Mouse (Mus musculus) brain, embryonic 18.5 days (tissue): ENCODE data around the gene Slc6a9.

ENCODE experiments used
- DNase-seq: peaks from one replicate; pipeline ENCODE4 v3.0.0-alpha.2; 2012; ENCODE audit warnings: low read depth, low spot score

Slc6a9 gene

DNA sequence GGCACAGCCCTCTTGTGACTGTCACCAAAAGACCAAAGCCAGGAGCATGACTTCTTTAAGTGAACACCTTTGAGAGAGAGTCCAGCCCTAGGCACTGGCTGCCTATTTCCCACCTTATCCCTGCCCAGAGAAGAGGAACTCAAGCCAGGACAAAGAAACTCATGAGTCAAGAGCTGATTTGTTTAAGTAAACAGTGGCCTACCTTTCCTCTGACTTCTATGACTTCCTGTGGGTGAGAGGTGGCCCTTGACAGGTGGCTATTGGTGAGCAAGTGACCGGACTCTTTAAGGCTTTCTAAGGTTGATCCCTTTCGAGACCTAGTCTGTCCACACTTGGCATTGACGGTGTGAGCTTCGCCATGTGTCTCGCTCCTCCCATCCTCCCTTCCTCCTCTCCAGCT is 6.5 kb downstream of the Slc6a9 start:
- no peak for DNase-seq

DNA sequence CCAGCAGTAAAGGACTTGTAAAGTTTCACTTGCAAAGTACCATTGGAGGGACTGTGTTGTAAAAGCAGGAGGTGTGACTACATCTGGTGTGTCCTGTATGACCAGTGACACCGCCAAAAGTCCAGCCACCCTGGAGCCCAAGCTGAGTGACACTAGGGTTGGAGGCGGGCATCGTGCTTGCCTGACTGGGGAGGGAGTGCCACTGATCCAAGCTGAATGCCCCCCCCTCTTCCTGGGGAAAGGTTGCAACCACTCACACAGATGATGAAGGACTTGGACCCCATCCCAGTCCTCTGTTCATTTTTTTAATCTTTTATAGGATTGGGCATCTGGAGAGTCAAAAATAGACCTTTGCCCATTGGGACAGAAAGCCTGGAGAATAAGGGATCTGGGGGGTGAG is 7.3 kb downstream of the Slc6a9 start:
- DNase-seq, result no peak

DNA sequence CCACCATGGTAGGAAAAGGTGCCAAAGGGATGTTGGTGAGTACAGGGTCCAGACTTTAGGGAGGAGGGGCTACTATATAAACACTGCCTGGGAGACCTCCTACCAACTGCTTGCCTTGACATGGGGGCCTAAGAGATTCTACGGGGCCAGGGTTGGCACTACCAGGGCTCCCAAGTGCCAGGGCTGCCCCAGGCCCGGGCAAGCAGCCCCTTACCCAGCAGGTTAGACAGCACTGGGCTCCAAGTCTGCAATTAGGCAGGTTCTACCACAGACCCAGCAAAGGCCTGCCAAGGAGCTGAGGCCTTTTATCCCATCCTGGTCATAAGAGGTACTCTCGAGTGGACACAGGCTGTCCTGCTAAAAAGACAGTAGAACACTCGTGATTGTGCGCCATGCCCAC is 8.8 kb downstream of the Slc6a9 start:
- no peak for DNase-seq

DNA sequence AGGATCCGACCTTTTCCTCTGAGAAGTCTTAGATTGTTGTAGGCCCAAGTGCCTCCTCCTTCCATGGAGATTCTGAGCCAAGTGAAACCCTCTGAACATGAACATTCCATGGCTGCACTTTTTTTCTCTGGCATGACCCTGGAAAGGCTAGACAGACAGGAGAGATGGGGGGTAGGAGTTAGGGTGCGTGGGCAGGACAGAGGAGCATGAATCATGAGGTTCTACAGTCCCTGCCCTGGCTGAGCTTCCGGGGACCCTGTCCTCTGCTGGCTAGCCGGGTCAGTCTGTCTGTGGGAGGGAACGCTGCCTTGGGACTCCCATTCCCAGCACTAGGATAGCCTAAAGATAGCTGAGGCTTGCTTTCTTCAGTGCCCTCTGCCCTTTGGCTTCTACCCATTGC is 10.2 kb downstream of the Slc6a9 start:
- no peak for DNase-seq

DNA sequence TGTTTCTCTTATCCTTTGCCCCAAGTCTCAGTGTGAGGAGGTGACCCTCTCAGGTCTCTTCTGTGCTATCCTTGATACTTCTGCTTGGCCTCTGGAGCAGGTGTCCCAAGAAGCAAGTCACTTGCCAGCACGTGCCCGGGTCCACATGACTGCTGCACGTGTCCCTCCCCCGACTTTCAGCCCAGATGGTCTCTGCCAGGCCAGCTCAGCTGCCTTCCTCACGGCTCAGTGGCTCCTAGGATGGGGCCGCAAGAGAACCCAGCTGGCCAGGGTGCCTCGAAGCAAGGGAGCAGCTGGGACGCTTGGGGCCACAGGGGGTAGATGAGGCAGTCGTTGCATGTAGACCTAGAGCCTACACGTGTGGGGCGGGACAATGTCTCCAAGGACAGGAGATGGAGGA is 11.0 kb downstream of the Slc6a9 start:
- DNase-seq, result no peak

DNA sequence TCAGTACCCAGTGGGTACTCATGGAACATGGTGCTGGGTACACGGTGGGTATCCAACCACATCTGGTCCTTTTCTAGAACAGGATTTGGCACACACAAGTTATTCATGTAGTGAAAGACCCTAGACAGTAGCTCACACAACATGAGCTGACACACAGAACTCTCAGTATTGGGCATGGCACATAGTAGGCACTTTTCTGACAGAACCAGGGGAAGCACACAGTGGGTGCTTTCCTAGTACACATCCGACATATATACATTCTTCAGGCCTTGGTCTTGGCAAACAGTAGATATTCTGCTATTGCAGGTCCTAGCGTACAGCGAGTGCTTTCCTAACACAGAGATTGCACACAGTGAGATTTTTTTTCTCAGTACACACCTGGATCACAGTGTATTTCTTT is 12.0 kb downstream of the Slc6a9 start:
- no peak for DNase-seq

DNA sequence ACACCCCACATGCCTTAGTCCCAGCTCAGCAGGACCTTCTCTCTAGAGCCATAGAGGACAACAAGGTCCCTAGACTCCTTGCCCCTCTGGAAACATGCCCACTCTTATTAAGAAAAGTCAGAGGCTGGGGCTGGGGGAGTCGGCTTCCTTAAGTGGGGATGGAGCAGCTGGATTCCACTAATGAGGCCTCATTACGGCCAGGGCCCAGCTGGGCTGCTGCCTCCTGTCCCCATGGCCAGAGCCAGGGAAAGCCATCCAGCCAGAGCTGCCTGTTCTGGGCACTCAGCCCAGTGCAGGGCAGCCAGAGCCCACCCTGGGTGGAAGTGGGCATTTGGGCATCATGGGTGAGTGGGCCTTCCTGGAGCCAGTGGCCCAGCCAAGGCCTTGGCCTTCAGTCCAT is 12.7 kb downstream of the Slc6a9 start:
- DNase-seq, result no peak

DNA sequence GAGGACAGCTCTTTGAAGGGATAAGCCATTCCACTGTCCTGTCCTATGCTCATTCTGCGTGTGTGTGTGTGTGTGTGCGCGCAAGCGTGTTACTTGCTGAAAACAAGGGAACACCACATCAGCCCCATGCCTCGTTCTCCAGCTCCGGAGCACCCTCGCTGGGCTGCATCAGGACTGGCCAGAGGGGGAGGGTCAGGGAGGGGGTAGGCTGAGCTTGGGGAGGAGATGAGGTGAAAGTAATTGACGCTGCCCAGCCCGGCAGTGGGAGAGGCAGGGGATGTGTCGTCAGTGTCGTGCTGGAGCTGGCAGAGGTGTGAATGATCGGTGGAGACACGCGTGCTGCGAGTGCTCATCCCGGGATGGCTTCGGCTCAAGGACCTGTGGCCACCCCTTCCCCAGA is 14.8 kb downstream of the Slc6a9 start:
- DNase-seq, result no peak

DNA sequence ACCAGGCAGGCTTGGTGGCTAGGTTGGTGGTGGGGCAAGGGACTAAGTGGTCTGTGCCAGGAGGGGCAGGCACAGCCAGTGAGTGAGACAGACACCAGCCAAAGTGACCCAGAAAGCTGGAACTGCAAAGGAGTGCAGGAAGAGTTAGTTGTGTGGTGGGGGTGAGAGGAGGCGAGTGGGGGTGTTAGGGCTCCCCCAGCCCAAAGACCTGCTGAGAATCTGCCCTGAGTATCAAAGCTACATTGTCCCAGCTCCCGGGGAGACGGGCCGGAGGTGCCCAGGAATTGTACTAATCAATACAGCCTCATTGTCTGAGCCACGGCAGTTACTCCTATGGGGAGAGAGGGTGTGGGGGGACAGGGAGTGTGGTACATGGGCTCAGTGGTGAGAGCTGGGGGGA is 15.2 kb downstream of the Slc6a9 start:
- no peak for DNase-seq

DNA sequence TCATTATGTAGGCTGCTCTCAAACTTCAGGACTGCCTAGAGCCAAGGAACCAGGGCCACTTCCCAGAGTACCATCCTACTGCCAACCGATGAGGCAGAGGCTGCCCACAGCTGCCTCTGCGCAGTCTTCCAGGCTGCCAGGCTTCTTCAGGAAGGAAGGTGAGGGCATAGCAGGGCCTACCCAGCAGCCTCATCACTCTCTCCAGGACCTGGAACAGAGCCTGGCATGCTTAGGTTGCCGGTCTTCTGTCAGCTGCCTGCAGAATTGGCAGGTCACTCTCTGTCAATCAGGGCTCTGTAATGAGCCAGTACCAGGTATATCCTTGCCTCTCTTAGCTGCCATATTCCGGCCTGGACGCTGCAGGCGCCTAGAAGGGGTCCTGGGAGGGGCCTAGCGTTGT is 15.9 kb downstream of the Slc6a9 start:
- DNase-seq, result no peak

DNA sequence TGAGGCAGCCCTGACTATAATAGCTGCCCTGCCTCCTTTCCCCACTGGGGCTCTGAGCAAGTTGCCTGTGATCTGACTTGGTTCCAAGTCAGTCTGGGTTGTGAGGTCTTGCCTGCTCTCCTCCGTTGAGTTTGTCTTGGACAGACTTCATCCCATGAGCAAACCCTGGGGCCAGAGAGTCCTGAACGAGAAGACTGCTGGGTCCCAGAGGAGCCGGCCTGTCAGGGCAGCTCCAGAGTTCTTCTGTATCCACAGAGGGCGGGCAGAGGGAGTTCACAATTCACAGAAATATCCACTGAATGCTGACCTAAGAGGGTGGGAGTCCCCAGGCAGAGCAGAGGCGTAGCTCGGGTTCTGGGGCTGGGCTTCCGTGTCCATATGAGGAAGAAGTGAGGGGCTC is 16.6 kb downstream of the Slc6a9 start:
- DNase-seq, result no peak

DNA sequence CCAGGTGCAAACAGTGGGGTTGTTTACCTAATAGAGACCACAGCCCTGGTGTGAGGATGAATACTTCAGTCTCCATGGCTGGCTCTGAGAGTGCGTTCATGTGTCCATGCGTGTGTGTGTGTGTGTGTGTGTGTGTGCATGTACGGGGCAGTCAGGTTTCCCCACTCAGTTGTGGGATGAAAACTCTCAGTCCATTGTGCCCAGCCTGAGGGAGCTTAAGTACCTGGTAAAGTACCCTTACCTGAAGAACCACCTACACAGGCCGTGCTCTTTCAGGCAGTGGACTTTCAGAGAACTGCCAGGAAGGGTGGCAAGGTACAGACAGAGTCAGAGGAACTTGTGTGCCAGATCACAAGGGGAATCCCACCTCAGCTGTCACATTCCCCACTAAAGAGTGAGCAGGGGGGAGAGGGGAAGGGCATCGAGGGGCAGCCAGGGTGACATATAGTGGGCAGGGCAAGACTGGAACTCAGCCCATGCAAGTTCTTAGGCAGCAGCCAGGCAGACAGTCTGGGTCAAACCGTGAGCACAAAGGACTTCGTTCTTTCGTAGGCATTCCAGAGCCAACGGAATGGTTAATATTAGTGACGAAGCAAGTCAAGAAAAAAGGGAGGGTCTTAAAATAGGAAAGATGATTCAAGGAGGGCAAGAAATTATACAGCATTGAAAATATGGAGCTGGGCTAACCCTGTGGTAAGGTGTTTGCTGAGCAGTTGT is 18.0 kb downstream of the Slc6a9 start:
- no peak for DNase-seq

DNA sequence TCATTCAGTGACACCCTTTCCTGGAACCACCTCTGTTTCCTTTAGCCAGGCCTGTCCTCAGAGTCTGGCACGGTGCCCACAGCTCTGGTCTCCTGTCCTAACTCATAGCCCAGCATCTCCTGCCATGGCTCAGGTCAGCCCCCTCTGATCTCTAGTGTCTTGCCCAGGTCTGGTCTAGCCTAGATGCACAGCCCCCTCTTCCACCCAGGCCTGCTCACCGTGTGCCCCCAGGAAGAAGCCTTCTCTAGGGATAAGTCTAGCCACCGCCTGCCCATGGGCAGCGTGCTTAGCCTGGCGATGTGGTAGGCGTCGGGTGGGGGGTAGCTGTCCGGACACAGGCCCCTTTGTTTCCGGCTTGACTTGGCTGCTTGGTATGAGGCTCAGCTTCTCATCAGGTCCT is 20.8 kb downstream of the Slc6a9 start:
- DNase-seq, result no peak

DNA sequence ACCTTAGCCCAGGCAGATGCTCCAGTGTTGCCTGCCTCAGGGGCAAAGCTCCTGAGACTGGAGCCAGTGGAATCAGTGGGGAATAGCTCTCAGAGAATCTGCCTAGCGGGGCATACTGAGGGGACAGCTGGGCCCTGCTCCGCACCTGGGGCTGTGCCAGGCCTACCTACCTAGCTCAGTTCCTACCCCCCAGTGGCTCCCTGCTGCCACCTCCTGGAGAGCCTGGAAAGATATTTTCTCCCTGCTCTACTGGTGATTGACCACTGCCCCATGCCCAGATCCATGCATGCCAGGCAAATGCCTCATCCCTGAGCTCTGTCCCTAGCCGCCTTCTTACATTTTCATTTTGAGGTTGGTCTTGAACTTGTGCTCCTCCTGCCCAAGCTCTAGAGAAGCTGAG is 24.5 kb downstream of the Slc6a9 start:
- no peak for DNase-seq

DNA sequence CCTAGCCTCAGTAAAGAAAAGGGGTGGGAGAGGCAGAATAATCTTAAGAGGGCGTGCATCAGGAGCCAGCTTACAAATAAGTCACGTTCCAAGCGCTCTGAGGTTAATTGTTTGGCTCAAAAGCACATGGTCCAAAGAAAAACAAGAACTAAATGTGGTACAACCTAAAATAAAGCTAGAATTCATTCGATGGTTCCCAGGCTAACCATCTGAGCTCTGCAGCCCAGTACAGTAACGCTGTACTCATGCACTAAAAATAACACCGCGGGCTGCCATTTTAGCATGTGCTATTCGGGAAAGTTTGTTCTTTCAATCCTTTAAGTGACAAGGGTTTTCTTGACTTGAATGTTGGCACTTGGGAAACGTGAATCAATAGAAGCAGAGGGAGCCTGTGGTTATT is 26.3 kb downstream of the Slc6a9 start:
- no peak for DNase-seq

DNA sequence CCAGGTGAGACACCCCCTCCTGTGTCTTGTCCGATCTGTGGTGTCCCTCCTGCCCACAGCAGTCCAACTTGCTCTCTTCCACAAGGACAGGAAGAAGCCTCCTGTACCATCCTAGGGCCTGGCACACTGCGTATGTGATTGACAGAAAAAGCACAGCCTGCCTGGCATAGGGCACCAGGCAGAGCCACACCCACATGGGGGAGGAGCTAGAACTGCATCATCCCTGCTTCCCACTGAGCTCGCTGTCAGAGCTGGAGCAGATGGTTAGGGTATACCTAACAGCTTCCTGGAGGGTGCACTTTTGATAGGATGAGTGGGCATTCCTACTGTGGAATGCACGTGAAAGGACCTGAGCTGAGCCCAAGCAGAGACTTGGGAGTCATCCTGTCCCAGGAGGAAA is 28.5 kb downstream of the Slc6a9 start:
- no peak for DNase-seq

DNA sequence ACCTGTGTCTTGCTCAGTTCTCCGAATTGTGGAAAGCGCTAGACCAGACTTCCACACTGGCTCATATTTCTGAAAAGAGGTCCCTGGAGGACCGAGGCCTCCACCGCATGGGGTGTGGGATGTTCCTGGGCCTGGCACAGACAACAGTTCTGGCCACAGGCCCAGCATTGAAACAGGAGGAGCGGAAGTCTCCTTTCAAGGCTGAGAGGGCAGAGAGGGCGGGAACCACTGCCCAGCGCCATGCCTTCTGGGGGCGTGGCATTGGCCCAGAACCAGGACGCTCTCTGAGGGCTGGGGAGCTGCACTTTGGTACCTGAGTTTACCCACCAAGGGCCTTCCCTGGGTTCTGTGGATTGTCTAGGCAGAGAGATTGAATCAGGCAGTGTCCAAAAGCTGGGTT is 31.8 kb downstream of the Slc6a9 start:
- DNase-seq, result no peak

DNA sequence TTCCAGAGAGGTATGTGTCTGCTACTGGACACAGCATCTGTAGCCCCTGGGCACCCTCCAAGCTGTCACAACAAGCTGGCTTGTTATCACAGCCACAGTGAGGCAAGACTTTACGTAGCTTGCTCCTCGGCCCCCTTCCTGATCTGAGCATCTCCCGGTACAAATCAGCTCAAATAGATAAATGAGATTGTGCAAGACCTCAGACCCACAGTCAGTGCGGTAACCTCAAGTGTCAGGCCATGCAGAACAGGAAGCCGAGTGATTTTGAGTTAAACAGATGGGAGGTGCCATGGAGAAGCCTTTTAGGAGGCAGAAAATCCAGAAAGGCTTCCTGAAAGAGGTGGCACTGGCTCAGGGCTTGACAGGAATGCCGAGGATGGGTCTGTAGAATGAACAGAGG is 32.7 kb downstream of the Slc6a9 start:
- DNase-seq, result no peak

DNA sequence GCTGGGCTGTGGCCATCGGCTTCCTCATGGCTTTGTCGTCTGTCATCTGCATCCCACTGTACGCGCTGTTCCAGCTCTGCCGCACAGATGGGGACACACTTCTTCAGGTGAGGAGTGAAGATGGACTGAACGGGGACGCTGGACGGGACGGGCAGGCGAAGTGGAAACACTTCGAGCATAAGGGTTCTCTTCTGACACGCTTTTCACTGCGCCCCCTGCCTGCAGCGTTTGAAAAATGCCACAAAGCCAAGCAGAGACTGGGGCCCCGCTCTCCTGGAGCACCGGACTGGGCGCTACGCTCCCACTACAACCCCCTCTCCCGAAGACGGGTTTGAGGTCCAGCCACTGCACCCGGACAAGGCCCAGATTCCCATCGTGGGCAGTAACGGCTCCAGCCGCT is 33.5 kb downstream of the Slc6a9 start:
- no peak for DNase-seq

DNA sequence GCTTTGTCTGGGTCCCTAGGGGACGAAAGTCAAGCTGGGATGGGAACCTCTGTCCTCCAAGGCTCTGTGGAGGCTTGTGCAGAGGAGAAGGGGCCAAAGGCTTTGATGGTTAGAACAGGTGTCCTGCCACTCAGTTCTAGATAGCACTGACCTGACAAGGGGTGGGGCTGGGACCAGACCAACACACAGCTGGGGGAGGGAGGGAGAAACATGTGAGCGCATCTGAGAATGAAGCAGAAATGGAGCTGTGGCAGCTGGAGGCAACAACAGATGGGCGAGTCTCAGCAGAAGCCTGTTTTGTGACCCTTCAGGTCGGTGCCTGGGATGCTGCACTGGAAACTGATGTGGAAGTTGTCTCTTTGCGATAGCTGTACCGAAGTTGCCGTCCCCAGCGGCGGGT is 35.0 kb downstream of the Slc6a9 start:
- no peak for DNase-seq

DNA sequence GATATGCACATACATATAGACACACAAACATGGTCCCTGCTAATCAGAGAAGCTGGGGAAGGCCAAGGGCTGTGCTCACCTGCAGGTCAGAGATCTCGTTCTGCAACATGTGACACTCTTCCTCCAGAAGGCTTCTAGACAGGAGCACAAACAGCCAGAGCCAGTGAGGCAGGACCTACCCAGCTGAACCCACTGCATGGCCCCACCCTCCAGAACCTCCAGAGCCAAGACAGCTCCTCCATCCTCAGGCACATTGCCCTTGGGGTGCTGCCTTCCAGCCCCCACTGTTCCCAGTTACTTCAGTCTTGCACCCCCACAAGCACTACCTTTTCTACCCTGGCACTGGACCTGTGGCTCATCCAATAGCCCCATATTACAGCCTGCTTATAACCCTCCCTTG is 36.1 kb downstream of the Slc6a9 start:
- DNase-seq, result no peak

DNA sequence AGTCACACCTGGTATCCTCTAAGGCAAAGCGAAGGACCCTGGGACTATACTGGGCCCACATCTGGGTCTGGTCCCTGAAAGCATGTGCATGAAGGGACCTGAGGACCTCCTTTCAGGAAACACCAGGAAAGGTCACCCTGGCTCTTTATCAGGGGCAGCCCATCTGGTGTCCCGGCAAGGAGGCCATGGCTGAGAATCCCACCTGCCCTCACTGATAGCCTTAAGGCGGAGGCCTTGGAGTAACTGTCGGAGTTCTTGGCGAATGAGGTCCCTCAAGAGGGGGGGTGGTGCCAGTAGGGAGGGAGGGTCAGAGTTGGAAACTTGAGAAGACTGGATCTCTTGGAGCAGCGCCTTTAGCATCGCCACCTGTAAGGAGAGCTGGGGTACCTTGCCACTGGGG is 37.5 kb downstream of the Slc6a9 start:
- no peak for DNase-seq

DNA sequence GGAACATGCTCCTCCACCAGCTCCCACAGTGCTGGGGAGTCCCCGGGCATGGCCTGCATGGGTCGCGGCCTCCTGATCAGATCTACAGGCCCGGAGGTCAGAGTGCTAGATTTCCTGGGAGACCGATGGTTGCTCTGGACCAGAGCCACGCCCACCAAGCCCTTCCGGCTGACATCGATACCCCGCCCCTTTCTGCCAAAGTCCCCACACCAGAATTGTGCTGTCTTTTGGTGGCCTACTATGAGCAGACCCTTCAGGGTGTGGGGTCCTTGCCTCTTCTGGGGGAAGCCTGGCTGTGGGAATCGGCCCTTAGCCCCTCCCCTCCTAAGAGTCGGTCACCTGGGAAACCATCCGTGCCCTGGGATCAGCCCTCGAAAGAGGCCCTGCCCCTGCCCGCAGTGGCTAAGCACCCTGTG is 38.2 kb downstream of the Slc6a9 start, which contains the start of gene Ccdc24:
Gene Ccdc24, minus strand, starts transcription at position 87 of the 416 bp plus-strand sequence.
- DNase-seq, result no peak

DNA sequence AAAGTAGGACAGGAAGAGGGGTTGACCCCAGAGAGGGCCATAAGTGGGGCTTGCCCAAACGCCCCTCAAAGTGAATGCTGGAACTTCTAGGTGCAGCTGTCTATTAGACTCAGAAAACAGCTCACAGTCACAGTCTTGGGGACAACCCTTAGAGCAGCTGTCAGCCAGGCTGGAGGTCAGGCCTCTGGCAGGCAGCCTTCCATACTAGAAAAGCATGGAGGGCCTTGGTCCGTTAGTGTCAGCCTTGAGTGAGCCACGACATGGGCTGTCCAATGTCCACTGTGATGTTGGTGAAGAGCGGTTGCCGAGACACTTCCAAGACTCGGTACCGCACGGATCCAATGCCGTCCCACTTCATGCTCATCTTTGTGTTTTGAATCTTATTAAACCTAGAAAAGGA is 39.3 kb downstream of the Slc6a9 start:
- DNase-seq, result no peak
